Mouse (Mus musculus): ENCODE data around the gene Zdhhc3.

DNA sequence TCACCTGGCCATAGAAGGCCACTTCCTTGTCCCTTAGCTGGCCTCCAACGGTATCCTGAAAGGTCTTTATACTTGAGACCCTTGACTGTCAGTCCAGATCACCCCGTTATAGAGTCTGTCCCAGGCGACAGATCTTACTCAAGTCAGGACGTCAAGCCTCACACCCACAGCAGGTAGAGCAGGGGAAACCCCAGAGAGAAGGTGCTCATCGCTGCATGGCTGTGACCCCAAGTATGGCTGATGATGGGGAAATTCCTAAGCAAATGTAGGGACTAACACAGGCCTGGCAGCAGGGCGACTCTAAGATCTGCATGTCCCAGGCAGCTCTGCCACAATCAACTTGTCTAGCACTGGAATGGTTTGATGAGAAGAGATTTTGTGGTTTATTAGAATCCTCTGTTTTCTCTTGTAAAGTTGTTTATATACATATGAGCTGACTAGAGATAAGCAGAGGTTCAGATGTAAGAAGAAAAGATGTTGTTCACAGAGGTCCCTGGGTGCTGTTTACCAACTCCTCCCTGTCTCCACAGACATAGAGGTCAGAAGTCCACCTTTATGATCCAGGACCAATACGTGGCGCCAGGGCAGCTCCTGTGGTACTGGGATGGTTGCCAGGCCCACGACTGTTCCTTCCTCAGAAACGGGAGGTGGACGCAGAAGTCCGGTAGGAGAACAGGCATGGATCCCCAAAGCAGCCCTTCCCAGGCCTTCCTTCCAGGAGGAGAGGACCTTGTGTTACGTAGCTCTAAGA lies 81.3 kb downstream of the Zdhhc3 start:
- TF ChIP-seq CTCF (IDR thresholded peaks at IDR 0.05; ENCODE audit: low read depth) (no peak), EP300 (optimal IDR thresholded peaks at IDR 0.05) (no peak)

Data from stomach, postnatal 0 days (tissue).